Mouse (Mus musculus): ENCODE results near the gene Mettl5. TPM values are rescaled to one million over a fixed set of nuclear protein-coding genes. Genes with fewer than 3 reads are reported as not detected.

Mettl5 gene
- total and polyA plus RNA-seq, 3 experiments, result 19.6 to 42.2 (median 40.4) TPM

DNA sequence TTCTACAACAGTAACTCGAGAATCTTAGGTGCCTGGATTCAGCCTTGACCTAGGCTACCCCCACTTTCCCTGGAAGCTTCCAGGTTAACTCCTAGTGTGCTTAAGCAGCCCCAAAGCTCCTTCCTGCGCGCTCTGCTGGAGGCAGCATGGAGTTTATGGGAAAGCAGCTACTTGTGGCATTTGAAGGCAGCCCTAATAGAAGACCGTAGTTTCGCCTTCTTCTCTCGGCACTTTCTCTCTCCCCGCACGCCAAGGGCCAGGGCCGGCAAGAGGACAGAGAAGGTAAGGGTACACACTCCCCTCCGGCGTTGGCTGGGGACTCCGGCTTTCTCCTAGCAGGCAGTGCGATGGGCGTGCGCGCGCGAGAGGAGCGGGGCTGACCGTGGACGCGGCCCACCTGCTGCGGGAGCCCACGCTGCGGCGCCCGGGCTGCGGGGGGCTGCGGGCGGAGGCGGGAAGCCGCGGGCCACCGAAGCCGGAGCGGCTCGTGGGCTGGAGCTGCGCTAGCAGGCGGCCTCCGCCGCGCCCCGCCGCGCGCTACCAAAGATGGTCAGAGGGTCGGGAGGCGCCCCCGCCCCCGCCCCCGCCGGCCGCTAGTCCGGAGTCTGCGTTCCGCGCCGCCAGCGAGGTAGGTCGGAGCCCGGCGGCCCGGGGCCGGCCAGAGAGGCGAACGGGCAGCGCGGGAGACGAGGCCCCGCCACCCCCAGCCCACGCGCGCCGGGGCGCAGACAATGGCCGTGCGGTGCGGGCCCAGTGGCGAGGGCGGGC is 62.9 kb downstream of the Mettl5 start:
- DNase-seq (ENCODE audit: extremely low read depth), result no peak
- no peaks in the 10 kb centered on the region for H3K79me2 ChIP-seq (replicated peaks; ENCODE audit: control insufficient read depth, extremely low read depth, insufficient read depth, poor library complexity, severe bottlenecking)
- peak overlapping the region; percentile 79 for H3K4me2 ChIP-seq (ENCODE audit: insufficient read depth, low read depth, poor library complexity, severe bottlenecking)
- peaks cover 6% of the 10 kb centered on the region for H3K27me3 ChIP-seq (replicated peaks)
- peaks cover 0 to 2% of the 10 kb centered on the region in 2 experiments; a peak in 1 of 4 replicates for H3K4me1 ChIP-seq (ENCODE audit: control insufficient read depth in 1 of 2, insufficient read depth in 2 of 2)
- dilution Hi-C loops (cut with MboI; ENCODE audit: extremely low pct_ligation_motif_present, extremely low pct_unique_long_range_greater_than_20kb, low sequenced_read_pairs) (no loop called here), in situ Hi-C loops (cut with MboI; ENCODE audit: low pct_ligation_motif_present, low pct_unique_long_range_greater_than_20kb, low sequenced_read_pairs) (no loop called here)
- H3K9me3 ChIP-seq (replicated peaks; ENCODE audit: low read length), result no peaks in the 10 kb centered on the region
- TF ChIP-seq NELFE (IDR thresholded peaks at IDR 0.05; ENCODE audit: low read depth, low read length), result no peak
- TF ChIP-seq JUND (conservative IDR thresholded peaks at IDR 0.05; ENCODE audit: low read depth, low read length), result no peak
- TF ChIP-seq USF1 (IDR thresholded peaks at IDR 0.05; ENCODE audit: low read depth, low read length), result no peak
- no peak for TF ChIP-seq HCFC1 (IDR thresholded peaks at IDR 0.05; ENCODE audit: low read depth, low read length)
- no peak for TF ChIP-seq SMC3 (IDR thresholded peaks at IDR 0.05; ENCODE audit: low read depth, low read length)
- H3K27ac ChIP-seq (ENCODE audit: insufficient read depth, low read depth), result no peak overlapping the region
- H3K9ac ChIP-seq (ENCODE audit: insufficient read depth, low read depth), result peak overlapping the region; percentile 48; the same call in 1 of the 2 replicates
- H3K36me3 ChIP-seq (replicated peaks in 1 of 2; ENCODE audit: control insufficient read depth in 1 of 2, insufficient read depth in 1 of 2, low read length in 1 of 2), result no peaks in the 10 kb centered on the region
- H3K4me3 ChIP-seq (replicated peaks in 1 of 3; ENCODE audit: low read depth in 2 of 3, low read length in 2 of 3, poor library complexity in 1 of 3), result peak overlapping the region in 2 of 3 experiments; percentile 38 to 66

DNA sequence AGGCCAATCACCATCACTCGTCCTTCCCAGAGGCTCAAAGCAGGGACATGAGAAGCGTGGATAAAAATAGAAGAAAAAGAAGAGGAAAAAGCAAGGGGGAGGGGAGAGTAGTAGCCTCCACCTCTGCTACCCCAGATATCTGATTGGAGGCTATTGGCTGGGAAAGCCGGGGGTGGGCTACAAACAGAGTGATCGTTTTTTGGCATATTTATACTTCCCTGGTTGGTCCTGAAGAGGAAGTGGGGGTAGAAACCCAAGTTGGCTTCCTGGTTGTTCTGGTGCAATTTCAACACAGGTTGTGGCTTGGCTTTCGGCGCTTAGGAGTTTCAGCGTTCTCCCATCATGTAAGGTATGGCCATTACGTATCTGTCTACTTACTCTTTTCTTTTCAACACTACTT is 63.7 kb downstream of the Mettl5 start, which contains the start of gene Klhl23:
Gene Klhl23, plus strand, starts transcription at position 234 of the 400 bp plus-strand sequence.
- Histone ChIP-seq H3K9me3 (replicated peaks; ENCODE audit: low read length) (no peaks in the 10 kb centered on the region), H3K27ac (ENCODE audit: insufficient read depth, low read depth) (no peak within 1 kb of the TSS), H3K4me1 (ENCODE audit: control insufficient read depth in 1 of 2, insufficient read depth in 2 of 2) (peaks cover 0 to 2% of the 10 kb centered on the region in 2 experiments; a peak in 1 of 4 replicates), H3K79me2 (replicated peaks; ENCODE audit: control insufficient read depth, extremely low read depth, insufficient read depth, poor library complexity, severe bottlenecking) (no peaks in the 10 kb centered on the region), H3K4me3 (replicated peaks in 1 of 3; ENCODE audit: low read depth in 2 of 3, low read length in 2 of 3, poor library complexity in 1 of 3) (peak within 1 kb of the TSS in 2 of 3 experiments; percentile 38 to 66), H3K4me2 (ENCODE audit: insufficient read depth, low read depth, poor library complexity, severe bottlenecking) (peak within 1 kb of the TSS; percentile 79), H3K27me3 (replicated peaks) (peaks cover 6% of the 10 kb centered on the region), H3K9ac (ENCODE audit: insufficient read depth, low read depth) (peak within 1 kb of the TSS; percentile 48; the same call in 1 of the 2 replicates), H3K36me3 (replicated peaks in 1 of 2; ENCODE audit: control insufficient read depth in 1 of 2, insufficient read depth in 1 of 2, low read length in 1 of 2) (no peaks in the 10 kb centered on the region)
- TF ChIP-seq ELF1 (IDR thresholded peaks at IDR 0.05; ENCODE audit: low read depth, low read length), result no peak
- dilution Hi-C loops (cut with MboI; ENCODE audit: extremely low pct_ligation_motif_present, extremely low pct_unique_long_range_greater_than_20kb, low sequenced_read_pairs), result no loop called here
- in situ Hi-C loops (cut with MboI; ENCODE audit: low pct_ligation_motif_present, low pct_unique_long_range_greater_than_20kb, low sequenced_read_pairs), result no loop called here
- DNase-seq (ENCODE audit: extremely low read depth), result no peak

Other genes starting within 250 kb of the Mettl5 start
- gene Bbs5, start 238.4 kb downstream of the Mettl5 start, total RNA-seq (2012; rRNA removed), result 5.0 and 5.4 TPM in 2 replicates
- 8.1 and 9.1 TPM in 2 replicates for gene Bbs5, start 238.4 kb downstream of the Mettl5 start, total RNA-seq (2014; rRNA removed)
- gene Bbs5, start 238.4 kb downstream of the Mettl5 start, polyA plus RNA-seq (2012; ENCODE audit: insufficient read length, low read depth), result 6.7 and 9.1 TPM in 2 replicates
- gene Klhl41, start 215.5 kb downstream of the Mettl5 start, total RNA-seq (2012; rRNA removed), result 0.04 TPM in 2 replicates
- gene Klhl41, start 215.5 kb downstream of the Mettl5 start, total RNA-seq (2014; rRNA removed), result 0.11 TPM in 1 of 2 replicates, not detected in the other
- gene Klhl41, start 215.5 kb downstream of the Mettl5 start, polyA plus RNA-seq (2012; ENCODE audit: insufficient read length, low read depth), result 0.12 and 0.27 TPM in 2 replicates
- 15.3 and 19.3 TPM in 2 replicates for gene Fastkd1, start 172.1 kb downstream of the Mettl5 start, total RNA-seq (2012; rRNA removed)
- gene Fastkd1, start 172.1 kb downstream of the Mettl5 start, total RNA-seq (2014; rRNA removed), result 19.1 and 21.9 TPM in 2 replicates
- gene Fastkd1, start 172.1 kb downstream of the Mettl5 start, polyA plus RNA-seq (2012; ENCODE audit: insufficient read length, low read depth), result 16.6 and 18.5 TPM in 2 replicates
- 10.3 and 11.5 TPM in 2 replicates for gene Ppig, start 163.1 kb downstream of the Mettl5 start, total RNA-seq (2012; rRNA removed)
- gene Ppig, start 163.1 kb downstream of the Mettl5 start, total RNA-seq (2014; rRNA removed), result 12.0 and 12.9 TPM in 2 replicates
- 168 and 180 TPM in 2 replicates for gene Ppig, start 163.1 kb downstream of the Mettl5 start, polyA plus RNA-seq (2012; ENCODE audit: insufficient read length, low read depth)
- 1.3 TPM in 2 replicates for gene Ccdc173, start 96.0 kb downstream of the Mettl5 start, total RNA-seq (2012; rRNA removed)
- gene Ccdc173, start 96.0 kb downstream of the Mettl5 start, total RNA-seq (2014; rRNA removed), result 1.7 and 1.8 TPM in 2 replicates
- 3.6 and 3.9 TPM in 2 replicates for gene Ccdc173, start 96.0 kb downstream of the Mettl5 start, polyA plus RNA-seq (2012; ENCODE audit: insufficient read length, low read depth)
- 12.9 and 14.4 TPM in 2 replicates for gene Phospho2, start 96.0 kb downstream of the Mettl5 start, total RNA-seq (2012; rRNA removed)
- gene Phospho2, start 96.0 kb downstream of the Mettl5 start, total RNA-seq (2014; rRNA removed), result 20.1 and 23.4 TPM in 2 replicates
- 10.2 and 11.1 TPM in 2 replicates for gene Phospho2, start 96.0 kb downstream of the Mettl5 start, polyA plus RNA-seq (2012; ENCODE audit: insufficient read length, low read depth)
- 0.25 and 0.34 TPM in 2 replicates for gene Klhl23, start 63.7 kb downstream of the Mettl5 start, total RNA-seq (2012; rRNA removed)
- gene Klhl23, start 63.7 kb downstream of the Mettl5 start, total RNA-seq (2014; rRNA removed), result 0.05 and 0.23 TPM in 2 replicates
- 0.09 and 0.11 TPM in 2 replicates for gene Klhl23, start 63.7 kb downstream of the Mettl5 start, polyA plus RNA-seq (2012; ENCODE audit: insufficient read length, low read depth)
- 124 and 176 TPM in 2 replicates for gene Ssb, start 24.1 kb downstream of the Mettl5 start, total RNA-seq (2012; rRNA removed)
- gene Ssb, start 24.1 kb downstream of the Mettl5 start, total RNA-seq (2014; rRNA removed), result 281 and 368 TPM in 2 replicates
- gene Ssb, start 24.1 kb downstream of the Mettl5 start, polyA plus RNA-seq (2012; ENCODE audit: insufficient read length, low read depth), result 410 and 530 TPM in 2 replicates
- gene Ubr3, start 11.6 kb upstream of the Mettl5 start, total RNA-seq (2012; rRNA removed), result 16.0 and 18.3 TPM in 2 replicates
- gene Ubr3, start 11.6 kb upstream of the Mettl5 start, total RNA-seq (2014; rRNA removed), result 17.9 and 21.4 TPM in 2 replicates
- gene Ubr3, start 11.6 kb upstream of the Mettl5 start, polyA plus RNA-seq (2012; ENCODE audit: insufficient read length, low read depth), result 26.1 and 35.8 TPM in 2 replicates
- 0.46 and 0.64 TPM in 2 replicates for gene Myo3b, start 153.5 kb upstream of the Mettl5 start, total RNA-seq (2012; rRNA removed)
- gene Myo3b, start 153.5 kb upstream of the Mettl5 start, total RNA-seq (2014; rRNA removed), result 0.58 and 0.63 TPM in 2 replicates
- gene Myo3b, start 153.5 kb upstream of the Mettl5 start, polyA plus RNA-seq (2012; ENCODE audit: insufficient read length, low read depth), result 0.76 and 0.90 TPM in 2 replicates

All from CH12.LX (cell line).